Mouse (Mus musculus) midbrain, embryonic 12.5 days (tissue): ENCODE measurements at regions not wholly inside any gene's neighbourhood (a gene's known extent, or its start where the extent isn't known, plus 50 kb on each side); places are given as distances from the start of the nearest gene placed in this dataset.

Experiments
- ATAC-seq: fragments of 200-750 bp; cut with Nextera tagmentation; 2 replicates; pipeline ENCODE4 v1.8.0; 2017; ENCODE audit warnings: low read depth, moderate TSS enrichment, moderate library complexity; ENCODE audit not compliant: low FRiP score
- H3K27ac ChIP-seq: fragments of 300-500 bp; sonication (generic); replicated peaks from 2 replicates; pipeline ENCODE4 v1.5.1; 2016; ENCODE audit warnings: mild to moderate bottlenecking
- H3K27me3 ChIP-seq: fragments of 300-500 bp; sonication (generic); 2 replicates; pipeline ENCODE4 v1.6.1; 2016; ENCODE audit warnings: mild to moderate bottlenecking
- H3K36me3 ChIP-seq: fragments of 300-500 bp; sonication (generic); 2 replicates; pipeline ENCODE4 v1.6.1; 2016
- H3K4me1 ChIP-seq: fragments of 300-500 bp; sonication (generic); 2 replicates; pipeline ENCODE4 v1.6.1; 2016
- H3K4me2 ChIP-seq: fragments of 300-500 bp; sonication (generic); replicated peaks from 2 replicates; pipeline ENCODE4 v1.6.1; 2016; ENCODE audit warnings: mild to moderate bottlenecking, moderate library complexity
- H3K4me3 ChIP-seq: fragments of 300-500 bp; sonication (generic); 2 replicates; pipeline ENCODE4 v1.5.1; 2016; ENCODE audit warnings: mild to moderate bottlenecking
- H3K9ac ChIP-seq: fragments of 300-500 bp; sonication (generic); replicated peaks from 2 replicates; pipeline ENCODE4 v1.6.1; 2016; ENCODE audit warnings: mild to moderate bottlenecking, moderate library complexity
- H3K9me3 ChIP-seq: fragments of 300-500 bp; sonication (generic); 2 replicates; pipeline ENCODE4 v1.6.1; 2016; ENCODE audit warnings: mild to moderate bottlenecking
- WGBS: fragments of 180-500 bp; shearing (Covaris S2); methylation state at CpG from one replicate; pipeline ENCODE4 v1.1.7; 2016; 5-methylcytosine and 5-hydroxymethylcytosine counted together

DNA sequence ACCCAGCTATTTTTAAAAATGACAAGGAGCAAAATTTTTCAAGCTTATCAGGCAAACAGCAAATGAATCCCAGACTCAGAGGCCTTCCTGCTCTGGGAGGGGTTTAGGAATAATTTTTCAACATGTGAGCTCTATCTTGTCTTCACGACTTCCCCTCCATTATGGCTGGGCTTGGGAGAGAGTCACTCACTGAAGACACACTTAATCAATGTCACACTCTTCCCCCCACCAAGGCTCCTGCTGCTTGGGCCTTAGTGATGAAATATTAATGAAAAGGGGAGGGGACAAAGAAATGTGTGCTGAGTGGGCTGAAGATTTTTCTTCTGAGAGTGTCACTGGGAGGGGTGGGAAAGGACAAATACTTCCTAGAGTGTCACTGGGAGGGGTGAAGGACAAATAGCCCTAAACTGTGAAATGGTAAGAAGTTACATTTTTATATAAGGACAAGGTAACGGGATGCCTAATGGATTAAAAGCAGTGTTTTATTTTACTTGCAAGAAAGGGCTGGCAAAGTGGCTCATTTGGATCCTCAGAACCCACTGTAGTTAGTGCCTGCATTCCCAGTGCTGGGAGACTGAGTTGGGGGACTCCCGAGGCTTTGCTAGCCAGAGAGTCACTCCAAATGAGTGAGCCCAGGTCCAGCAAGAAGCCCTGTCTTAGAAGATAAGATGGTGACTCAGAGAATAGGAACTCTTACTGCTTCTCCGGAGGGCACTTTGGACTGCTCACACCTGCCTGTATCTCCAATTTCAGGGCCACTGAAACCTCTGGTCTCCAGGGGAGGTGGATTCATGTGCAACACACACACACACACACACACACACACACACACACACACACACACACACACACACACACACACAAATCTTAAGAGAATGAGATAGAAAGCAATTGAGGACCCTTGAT is 258.5 kb downstream of the Sox11 start:
- peaks cover 48% of the 10 kb centered on the region for H3K4me1 ChIP-seq
- WGBS: 25% methylated on average over 4 of the region's 4 CpGs
- H3K36me3 ChIP-seq: no peaks in the 10 kb centered on the region
- H3K9ac ChIP-seq: no peak overlapping the region
- ATAC-seq: peak; percentile 64
- H3K27ac ChIP-seq: peak overlapping the region; percentile 98
- H3K27me3 ChIP-seq: no peaks in the 10 kb centered on the region
- no peaks in the 10 kb centered on the region for H3K9me3 ChIP-seq
- no peak overlapping the region for H3K4me3 ChIP-seq
- H3K4me2 ChIP-seq: peak overlapping the region; percentile 56

DNA sequence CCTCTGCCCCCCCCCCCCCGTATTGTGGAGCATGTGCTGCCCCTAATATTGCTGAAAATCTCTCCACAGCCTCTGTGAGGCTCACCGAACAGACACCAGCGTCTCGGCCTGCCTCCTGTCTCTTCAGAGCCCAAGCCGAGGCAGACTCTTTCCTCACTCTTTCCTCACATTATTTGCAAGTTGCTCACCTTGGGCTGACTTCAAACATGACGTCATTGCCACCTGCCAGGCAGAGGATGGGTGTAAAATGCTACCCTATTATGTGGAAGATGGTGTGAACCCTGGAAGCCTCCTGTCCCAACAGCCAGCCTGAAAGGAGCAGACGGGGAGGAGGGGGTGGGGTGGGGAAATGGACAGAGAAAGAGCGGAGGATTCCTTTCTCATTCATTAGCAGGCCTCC is 259.3 kb downstream of the Sox11 start:
- peak overlapping the region; percentile 98 for H3K27ac ChIP-seq
- no peaks in the 10 kb centered on the region for H3K36me3 ChIP-seq
- peak; percentile 79 for ATAC-seq
- H3K4me3 ChIP-seq: peak overlapping the region; percentile 33
- H3K9me3 ChIP-seq: no peaks in the 10 kb centered on the region
- WGBS: 2% methylated on average over 7 of the region's 8 CpGs
- peak overlapping the region; percentile 56 for H3K4me2 ChIP-seq
- H3K9ac ChIP-seq: peak overlapping the region; percentile 43; the same call in 1 of the 2 replicates
- no peaks in the 10 kb centered on the region for H3K27me3 ChIP-seq
- H3K4me1 ChIP-seq: peaks cover 48% of the 10 kb centered on the region

DNA sequence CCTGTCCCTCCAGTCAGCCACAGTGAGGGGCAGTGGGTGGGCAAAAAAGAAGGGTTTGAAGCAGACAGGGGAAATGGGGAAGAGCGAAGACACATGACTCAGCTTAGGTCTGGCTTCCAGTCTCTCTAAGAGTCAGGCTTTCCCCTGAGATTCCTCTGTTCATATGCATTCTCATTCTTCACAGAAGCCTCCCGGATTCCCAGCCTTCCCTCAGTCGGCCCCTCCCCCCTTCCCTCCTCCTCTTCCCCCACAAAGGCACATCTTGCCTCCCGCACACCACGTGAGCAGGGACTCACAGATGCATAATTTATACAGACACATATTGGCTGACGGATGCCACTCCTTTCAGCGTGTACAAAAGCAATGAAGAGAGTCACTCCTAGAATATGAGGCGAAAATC is 259.8 kb downstream of the Sox11 start:
- peaks cover 48% of the 10 kb centered on the region for H3K4me1 ChIP-seq
- peak overlapping the region; percentile 33 for H3K4me3 ChIP-seq
- peak; percentile 93 for ATAC-seq
- peak overlapping the region; percentile 98 for H3K27ac ChIP-seq
- H3K27me3 ChIP-seq: no peaks in the 10 kb centered on the region
- H3K36me3 ChIP-seq: no peaks in the 10 kb centered on the region
- no peaks in the 10 kb centered on the region for H3K9me3 ChIP-seq
- WGBS: 2% methylated on average over 8 of the region's 8 CpGs
- H3K9ac ChIP-seq: peak overlapping the region; percentile 43; the same call in 1 of the 2 replicates
- H3K4me2 ChIP-seq: peak overlapping the region; percentile 56

DNA sequence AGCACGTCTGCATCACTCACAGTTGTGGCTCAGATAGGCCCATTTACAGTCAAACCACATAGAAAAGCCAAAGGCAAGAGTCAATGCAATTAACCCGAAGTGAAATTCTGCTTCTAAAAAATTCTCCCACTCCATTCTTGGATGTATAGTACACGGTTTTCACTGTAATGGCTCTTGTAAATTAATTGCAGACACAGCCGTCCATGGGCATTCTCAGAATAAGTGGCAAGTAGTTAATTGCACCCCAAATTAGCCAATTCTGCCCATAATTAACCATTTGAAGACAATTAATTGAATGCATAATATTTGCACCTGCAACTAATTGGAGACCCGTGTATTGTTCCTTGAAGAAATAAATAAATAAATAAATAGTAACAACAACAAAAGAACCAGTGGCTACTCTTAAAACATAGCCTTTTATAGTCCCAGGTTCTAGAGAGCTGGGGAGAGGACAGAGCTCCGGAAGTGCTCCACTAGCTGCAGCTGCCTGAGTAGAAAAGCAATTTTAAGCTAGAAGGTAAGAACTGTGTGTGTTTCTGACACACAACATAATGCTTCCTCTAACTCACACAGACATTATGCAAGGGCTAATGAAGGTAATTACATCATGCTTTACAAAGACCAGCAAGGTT is 266.2 kb downstream of the Sox11 start:
- Histone ChIP-seq H3K36me3 (no peaks in the 10 kb centered on the region), H3K4me1 (peaks cover 12% of the 10 kb centered on the region), H3K9ac (no peak overlapping the region), H3K4me3 (no peak overlapping the region), H3K9me3 (no peaks in the 10 kb centered on the region), H3K27me3 (no peaks in the 10 kb centered on the region), H3K4me2 (no peak overlapping the region), H3K27ac (no peak overlapping the region)
- ATAC-seq: no peak
- 71% methylated on average over 6 of the region's 6 CpGs for WGBS

DNA sequence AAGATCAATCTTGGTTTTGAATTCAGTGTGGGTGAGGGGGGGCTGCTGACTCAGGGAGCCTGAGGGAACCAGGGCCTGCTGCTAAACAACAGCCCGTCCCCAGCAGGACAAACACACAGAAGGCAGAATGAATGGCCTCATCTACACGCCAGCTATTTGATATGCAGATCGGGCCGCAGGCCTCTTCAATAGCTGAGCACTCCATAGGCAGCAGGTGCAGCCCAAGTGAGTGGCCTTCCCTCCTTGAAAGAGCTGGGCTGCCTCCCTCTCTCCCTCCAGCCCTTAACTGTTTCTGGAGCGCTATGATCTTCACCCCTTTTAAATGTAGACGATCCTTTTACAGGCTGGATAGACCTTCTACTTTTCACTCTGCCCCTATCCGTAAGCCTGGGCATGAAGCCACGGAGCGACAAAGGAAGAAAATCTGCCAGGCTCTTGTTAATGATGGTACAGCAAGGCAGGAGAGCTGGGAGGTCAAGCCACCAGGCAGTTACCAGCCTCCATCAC is 277.3 kb downstream of the Sox11 start:
- H3K4me1 ChIP-seq: peaks cover 65% of the 10 kb centered on the region

DNA sequence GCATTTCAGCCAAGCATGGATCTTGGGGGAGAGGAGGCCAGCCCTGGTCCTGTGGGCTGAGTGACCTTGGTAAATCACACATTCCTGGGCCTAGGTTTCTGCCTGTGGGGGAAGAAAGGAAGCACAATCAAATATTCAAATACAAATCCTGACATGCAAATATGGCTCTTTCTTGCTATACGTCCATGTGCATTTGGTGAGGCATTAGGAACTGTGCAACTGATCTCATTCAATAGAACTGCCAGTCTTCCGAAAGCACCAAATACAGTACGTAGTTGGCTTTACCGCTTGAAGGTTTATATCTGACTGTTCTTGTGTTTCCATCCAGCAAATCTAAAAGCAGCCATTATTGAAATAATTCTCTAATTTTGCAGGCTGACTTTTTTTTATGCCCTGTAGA is 278.9 kb downstream of the Sox11 start:
- WGBS: 35% methylated on average over 4 of the region's 4 CpGs
- H3K36me3 ChIP-seq: no peaks in the 10 kb centered on the region
- H3K27ac ChIP-seq: peak overlapping the region; percentile 98
- no peaks in the 10 kb centered on the region for H3K9me3 ChIP-seq
- no peak overlapping the region for H3K9ac ChIP-seq
- H3K27me3 ChIP-seq: no peaks in the 10 kb centered on the region
- H3K4me3 ChIP-seq: no peak overlapping the region
- H3K4me2 ChIP-seq: peak overlapping the region; percentile 54
- H3K4me1 ChIP-seq: peaks cover 68% of the 10 kb centered on the region
- no peak for ATAC-seq

More for the DNA sequence above, 277.3 kb downstream of the Sox11 start:
- peak overlapping the region; percentile 98 for H3K27ac ChIP-seq
- H3K9me3 ChIP-seq: no peaks in the 10 kb centered on the region
- peak; percentile 87 for ATAC-seq
- WGBS: 9% methylated on average over 9 of the region's 9 CpGs
- H3K4me3 ChIP-seq: 0 out of 2 replicates have a peak overlapping the region, but pooled peaks have one; percentile 3
- H3K27me3 ChIP-seq: no peaks in the 10 kb centered on the region
- H3K4me2 ChIP-seq: peak overlapping the region; percentile 44
- 0 out of 2 replicates have a peak overlapping the region, but pooled peaks have one; percentile 16 for H3K9ac ChIP-seq
- H3K36me3 ChIP-seq: no peaks in the 10 kb centered on the region

DNA sequence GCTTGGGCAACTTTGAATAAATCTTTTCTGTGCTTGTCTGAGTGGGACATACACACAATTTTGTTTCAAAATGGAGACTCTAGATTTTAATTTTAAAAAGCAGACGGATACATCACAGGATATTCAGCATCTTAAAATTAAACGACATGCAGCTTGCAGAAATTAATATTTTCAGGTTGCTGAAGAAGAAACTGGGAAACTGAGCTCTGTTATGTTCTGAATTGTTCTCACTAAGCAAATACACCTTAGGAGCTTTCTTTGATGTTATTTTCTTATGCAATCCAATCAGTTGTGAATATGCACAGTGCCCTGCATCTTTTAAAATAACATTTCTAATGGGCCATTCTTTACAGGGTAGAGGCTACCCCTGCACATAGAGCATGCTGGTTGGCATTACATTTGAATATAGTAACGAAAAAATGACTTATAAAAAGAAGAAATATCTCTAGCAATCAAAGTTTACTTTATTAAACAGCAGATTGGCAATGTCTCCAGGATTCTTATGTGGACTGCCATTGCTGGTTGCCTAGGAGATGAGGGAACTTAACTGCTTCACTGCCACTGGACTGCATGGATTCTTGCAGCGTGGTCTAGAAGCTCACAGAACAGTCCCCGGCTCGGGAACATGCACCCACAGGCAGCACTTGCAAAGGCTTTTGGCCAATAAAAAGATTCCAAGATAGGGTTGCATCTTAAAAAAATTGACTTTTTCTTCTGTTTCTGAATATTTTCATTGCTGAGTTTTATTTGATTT is 279.7 kb downstream of the Sox11 start:
- peak overlapping the region; percentile 59 for H3K9ac ChIP-seq
- WGBS: 20% methylated on average over 6 of the region's 6 CpGs

DNA sequence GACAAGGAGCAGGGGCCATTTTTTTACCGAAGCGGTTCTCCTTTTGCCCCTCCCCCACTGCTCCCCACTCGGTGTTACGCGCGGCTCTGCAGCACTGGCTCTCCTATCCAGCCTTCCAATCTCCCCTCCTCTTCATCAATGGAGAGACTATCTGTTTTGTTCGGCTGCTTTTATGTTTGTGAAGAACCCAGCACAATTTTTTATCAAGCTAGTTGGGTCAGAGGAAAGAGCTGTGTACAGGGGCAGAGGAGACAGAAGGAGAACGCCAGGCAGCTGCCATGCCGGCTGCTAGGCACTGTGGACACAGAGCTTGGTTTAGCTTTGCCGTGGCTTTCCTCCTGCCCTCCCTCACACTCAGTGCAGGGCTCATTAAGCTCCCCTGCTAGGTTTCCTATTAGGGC is 280.3 kb downstream of the Sox11 start:
- no peaks in the 10 kb centered on the region for H3K27me3 ChIP-seq
- peak overlapping the region; percentile 54 for H3K4me2 ChIP-seq
- ATAC-seq: peak; percentile 67
- peak overlapping the region; percentile 30 for H3K4me3 ChIP-seq
- H3K27ac ChIP-seq: peak overlapping the region; percentile 98
- H3K9me3 ChIP-seq: no peaks in the 10 kb centered on the region
- peak overlapping the region; percentile 59 for H3K9ac ChIP-seq
- 1% methylated on average over 10 of the region's 10 CpGs for WGBS
- H3K4me1 ChIP-seq: peaks cover 74% of the 10 kb centered on the region
- no peaks in the 10 kb centered on the region for H3K36me3 ChIP-seq

More for the DNA sequence above, 279.7 kb downstream of the Sox11 start:
- Histone ChIP-seq H3K27me3 (no peaks in the 10 kb centered on the region), H3K4me1 (peaks cover 72% of the 10 kb centered on the region), H3K9me3 (no peaks in the 10 kb centered on the region), H3K4me3 (peak overlapping the region; percentile 30), H3K36me3 (no peaks in the 10 kb centered on the region), H3K4me2 (peak overlapping the region; percentile 54), H3K27ac (peak overlapping the region; percentile 98)
- no peak for ATAC-seq

DNA sequence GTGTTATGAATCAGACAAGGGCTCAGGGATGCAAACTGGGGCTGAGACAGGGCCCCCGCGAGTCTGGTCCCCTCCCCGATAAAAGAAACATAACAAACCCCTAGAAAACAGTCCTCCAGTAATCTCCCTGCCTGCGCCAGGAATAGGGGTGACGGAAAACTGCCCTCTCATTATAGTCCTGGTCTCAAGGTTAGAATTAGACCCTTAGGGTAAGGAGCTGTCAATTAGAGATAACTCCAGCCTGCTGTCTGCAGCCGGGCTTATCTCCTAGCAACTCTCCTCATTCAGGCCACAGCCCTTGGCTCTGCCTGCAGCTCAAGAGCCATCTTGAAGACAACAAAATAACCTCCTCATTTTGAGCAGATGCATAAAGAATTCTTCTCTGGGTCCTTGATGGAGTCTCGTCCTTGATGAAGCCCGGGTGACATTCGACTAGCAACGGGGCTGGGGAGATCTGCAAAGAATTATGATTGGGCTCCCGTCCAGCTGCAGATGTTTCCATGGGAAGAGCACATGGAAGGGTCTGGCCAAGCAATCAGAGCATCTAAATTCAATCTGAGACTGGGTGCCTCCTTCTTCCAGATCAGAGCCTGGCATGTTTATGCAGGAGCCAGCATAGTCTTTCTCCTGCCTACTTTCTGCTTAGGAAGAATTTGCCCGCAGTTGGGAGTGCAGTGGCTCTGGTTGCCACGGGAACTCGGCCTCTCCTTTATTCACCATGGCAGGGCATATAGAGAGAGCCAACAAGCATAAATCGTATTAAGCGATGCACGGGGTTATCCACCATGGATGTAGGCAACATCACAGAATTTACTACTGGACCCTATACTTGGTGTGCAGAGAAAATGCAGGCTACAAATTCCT is 281.2 kb downstream of the Sox11 start:
- Histone ChIP-seq H3K9ac (peak overlapping the region; percentile 59), H3K4me1 (peaks cover 69% of the 10 kb centered on the region), H3K36me3 (no peaks in the 10 kb centered on the region)

DNA sequence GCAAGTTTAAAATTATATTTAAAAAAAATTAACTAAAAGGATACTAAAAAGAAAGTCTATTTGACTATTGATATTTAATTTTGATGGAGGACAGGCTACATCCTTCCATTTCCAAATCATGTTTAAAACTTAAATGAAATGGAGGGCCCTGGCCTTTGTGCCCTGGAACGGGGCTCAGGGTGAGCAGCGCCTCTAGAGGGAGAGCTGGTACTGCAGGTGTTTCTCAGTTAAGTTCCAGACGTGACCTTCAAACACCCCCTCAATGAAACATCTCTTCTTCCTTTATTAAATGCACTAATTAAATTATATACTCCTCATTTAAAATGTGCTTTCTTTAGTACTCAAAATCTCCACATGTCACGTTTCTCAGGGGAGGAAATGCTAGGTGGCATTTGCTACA is 282.5 kb downstream of the Sox11 start:
- Histone ChIP-seq H3K4me3 (no peak overlapping the region), H3K36me3 (no peaks in the 10 kb centered on the region), H3K4me1 (peaks cover 56% of the 10 kb centered on the region), H3K27me3 (no peaks in the 10 kb centered on the region), H3K9ac (peak overlapping the region; percentile 17; the same call in 1 of the 2 replicates), H3K4me2 (peak overlapping the region; percentile 54), H3K9me3 (no peaks in the 10 kb centered on the region), H3K27ac (peak overlapping the region; percentile 98)
- WGBS: 14% methylated on average over 4 of the region's 4 CpGs
- no peak for ATAC-seq

More for the DNA sequence above, 281.2 kb downstream of the Sox11 start:
- 3% methylated on average over 17 of the region's 17 CpGs for WGBS
- no peaks in the 10 kb centered on the region for H3K9me3 ChIP-seq
- peak overlapping the region; percentile 30 for H3K4me3 ChIP-seq
- peak overlapping the region; percentile 98 for H3K27ac ChIP-seq
- H3K4me2 ChIP-seq: peak overlapping the region; percentile 54
- no peaks in the 10 kb centered on the region for H3K27me3 ChIP-seq
- ATAC-seq: peak; percentile 67

DNA sequence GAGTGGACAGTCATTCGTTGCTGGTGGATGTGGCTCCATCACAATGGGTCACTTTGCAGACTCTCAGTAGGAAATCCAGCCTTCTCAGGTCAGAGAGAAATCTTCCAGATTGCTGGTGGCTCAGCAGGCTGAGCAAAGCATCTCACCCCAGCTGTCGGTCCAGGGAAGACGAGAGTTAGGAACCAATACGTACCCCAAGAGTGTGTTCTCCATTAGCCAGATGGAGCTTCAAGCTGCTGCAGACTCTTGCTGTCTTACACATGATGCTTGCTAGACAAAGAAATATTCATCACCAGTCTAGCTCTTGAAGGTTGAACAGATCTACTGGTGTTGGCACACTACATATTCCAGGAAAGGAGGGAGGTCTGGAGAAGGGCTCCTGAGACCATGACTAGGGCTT is 288.0 kb downstream of the Sox11 start:
- Histone ChIP-seq H3K27me3 (no peaks in the 10 kb centered on the region), H3K4me1 (peaks cover 6% of the 10 kb centered on the region; the same call in 1 of the 2 replicates), H3K27ac (no peak overlapping the region), H3K9ac (no peak overlapping the region), H3K9me3 (no peaks in the 10 kb centered on the region), H3K4me3 (no peak overlapping the region), H3K4me2 (no peak overlapping the region), H3K36me3 (no peaks in the 10 kb centered on the region)
- no peak for ATAC-seq
- 91% methylated on average over 4 of the region's 4 CpGs for WGBS
